Comparison of ENCODE assay signal across 8 mouse cellular contexts in genomic region chr8:20588268-20589177, GRCm38 (mm10). TPM values are rescaled to one million over a fixed set of nuclear protein-coding genes. Genes with fewer than 3 reads are reported as not detected.
DNase-seq lines count a peak whose midpoint lies in the region; ATAC-seq and TF ChIP-seq lines count a peak whose summit lies in the region.
"Not testable (repeated sequence)": the region's sequence is repeated elsewhere in the genome, so short reads cannot be mapped to it uniquely, and the experiment has no call there.

No protein-coding gene starts in this region.

- not testable (repeated sequence) for TF ChIP-seq EP300 in ES-Bruce4 (IDR thresholded peaks at IDR 0.05; ENCODE audit: insufficient read depth, low read depth, low read length)

- not testable (repeated sequence) for H3K9ac ChIP-seq in ES-Bruce4 (ENCODE audit: low read depth, poor library complexity, severe bottlenecking); forebrain, embryonic 15.5 days (replicated peaks); kidney, embryonic 14.5 days (ENCODE audit: low read depth, low read length); liver, embryonic 13.5 days; midbrain, embryonic 14.5 days (replicated peaks; ENCODE audit: low read length); stomach, embryonic 14.5 days (replicated peaks; ENCODE audit: low read depth, low read length)

- not testable (repeated sequence) for H3K4me3 ChIP-seq in ES-Bruce4 (ENCODE audit: low read depth, low read length); forebrain, embryonic 15.5 days; kidney, embryonic 14.5 days (ENCODE audit: low read length); liver, embryonic 13.5 days (replicated peaks); midbrain, embryonic 14.5 days (replicated peaks; ENCODE audit: low read depth, low read length); stomach, embryonic 14.5 days (ENCODE audit: low read depth, low read length)

- not testable (repeated sequence) for H3K4me1 ChIP-seq in ES-Bruce4 (ENCODE audit: control insufficient read depth, insufficient read depth, low read length); forebrain, embryonic 15.5 days; kidney, embryonic 14.5 days (ENCODE audit: control insufficient read depth, insufficient read depth, low read length); liver, embryonic 13.5 days (replicated peaks); midbrain, embryonic 14.5 days (ENCODE audit: control insufficient read depth, insufficient read depth, low read length); stomach, embryonic 14.5 days (ENCODE audit: control insufficient read depth, insufficient read depth, low read length)

- H3K36me3 ChIP-seq in ES-Bruce4 (ENCODE audit: control insufficient read depth, insufficient read depth, low read length, poor library complexity, severe bottlenecking); forebrain, embryonic 15.5 days; kidney, embryonic 14.5 days (ENCODE audit: control insufficient read depth, insufficient read depth, low read length); liver, embryonic 13.5 days; midbrain, embryonic 14.5 days (ENCODE audit: control insufficient read depth, insufficient read depth, low read length); stomach, embryonic 14.5 days (ENCODE audit: control insufficient read depth, insufficient read depth, low read length): not testable (repeated sequence)

- peak; percentile 2 to 7 for DNase-seq in heart, postnatal 36 days
- DNase-seq in liver, embryonic 13.5 days: not testable (repeated sequence)
- DNase-seq in midbrain, embryonic 14.5 days: peak; percentile 1

- not testable (repeated sequence) for TF ChIP-seq POLR2A in ES-Bruce4 (IDR thresholded peaks at IDR 0.05; ENCODE audit: insufficient read depth, low read length)

- H3K4me2 ChIP-seq in forebrain, embryonic 15.5 days (replicated peaks); kidney, embryonic 14.5 days (replicated peaks; ENCODE audit: low read depth, low read length); midbrain, embryonic 14.5 days (ENCODE audit: low read length); stomach, embryonic 14.5 days (replicated peaks; ENCODE audit: low read depth, low read length): not testable (repeated sequence)
- 0 out of 2 replicates have a peak overlapping the region, but pooled peaks have one; percentile 11 for H3K4me2 ChIP-seq in liver, embryonic 13.5 days

- intact Hi-C loops in heart, postnatal 36 days (cut with DNase I): not testable (repeated sequence)

- ATAC-seq in common myeloid progenitor, adult 5-6 weeks (replicated peaks; ENCODE audit: low read depth, poor library complexity, severe bottlenecking): peak; percentile 66; the same call in 1 of the 2 replicates
- peak; percentile 91 for ATAC-seq in forebrain, embryonic 15.5 days (replicated peaks)
- ATAC-seq in kidney, embryonic 14.5 days (ENCODE audit: low FRiP score, low TSS enrichment): peak; percentile 78
- ATAC-seq in liver, embryonic 13.5 days (ENCODE audit: low read depth): peak; percentile 59
- peak; percentile 83 for ATAC-seq in midbrain, embryonic 14.5 days (ENCODE audit: low FRiP score, low TSS enrichment)
- ATAC-seq in stomach, embryonic 14.5 days (ENCODE audit: insufficient number of reproducible peaks, insufficient read depth, low FRiP score, low read depth): peak; percentile 63; the same call in 1 of the 2 replicates

- not testable (repeated sequence) for TF ChIP-seq CTCF in ES-Bruce4 (IDR thresholded peaks at IDR 0.05; ENCODE audit: low read depth, low read length)

- not testable (repeated sequence) for H3K27me3 ChIP-seq in ES-Bruce4 (ENCODE audit: control insufficient read depth, insufficient read depth, low read length, poor library complexity, severe bottlenecking); forebrain, embryonic 15.5 days; kidney, embryonic 14.5 days (ENCODE audit: control insufficient read depth, insufficient read depth, low read length); liver, embryonic 13.5 days; midbrain, embryonic 14.5 days (ENCODE audit: control insufficient read depth, insufficient read depth, low read length); stomach, embryonic 14.5 days (ENCODE audit: control insufficient read depth, insufficient read depth, low read length)

- 0 out of 2 replicates have a peak overlapping the region, but pooled peaks have one; percentile 20 for H3K27ac ChIP-seq in ES-Bruce4 (ENCODE audit: insufficient read depth, low read length)
- not testable (repeated sequence) for H3K27ac ChIP-seq in forebrain, embryonic 15.5 days (replicated peaks); kidney, embryonic 14.5 days (ENCODE audit: low read depth, low read length); liver, embryonic 13.5 days; midbrain, embryonic 14.5 days (replicated peaks; ENCODE audit: low read depth, low read length); stomach, embryonic 14.5 days (ENCODE audit: low read length)

- not testable (repeated sequence) for H3K9me3 ChIP-seq in ES-Bruce4 (replicated peaks; ENCODE audit: control insufficient read depth, insufficient read depth, low read length, poor library complexity, severe bottlenecking); forebrain, embryonic 15.5 days; kidney, embryonic 14.5 days (ENCODE audit: control insufficient read depth, low read length); liver, embryonic 13.5 days (replicated peaks); midbrain, embryonic 14.5 days (ENCODE audit: control insufficient read depth, low read length); stomach, embryonic 14.5 days (ENCODE audit: control insufficient read depth, low read depth, low read length)

- WGBS in forebrain, embryonic 15.5 days: 22% methylated on average over 10 of the region's 12 CpGs
- 26% methylated on average over 4 of the region's 12 CpGs for WGBS in kidney, embryonic 14.5 days
- 16% methylated on average over 9 of the region's 12 CpGs for WGBS in liver, embryonic 13.5 days (ENCODE audit: insufficient replicate concordance)
- 22% methylated on average over 5 of the region's 12 CpGs for WGBS in midbrain, embryonic 14.5 days
- WGBS in stomach, embryonic 14.5 days: 25% methylated on average over 3 of the region's 12 CpGs

RNA-seq across cellular contexts. Expression of gene Gm21119, which starts 26.2 kb away (rescaled TPM):
- 0.75 TPM in 1 of 2 replicates, not detected in the other for polyA plus RNA-seq in ES-Bruce4 (2011; ENCODE audit: insufficient read depth, insufficient read length, low read depth, missing spikeins)
- not detected in 2 replicates for total RNA-seq in common myeloid progenitor, adult 5-6 weeks (2017)
- polyA plus RNA-seq in forebrain, embryonic 15.5 days (2015; fragmentation: Nextera tagmentation; extraction: Ambion mirVana): 0.19 TPM in 1 of 2 replicates, not detected in the other
- total RNA-seq in heart, postnatal 36 days (2021): under 1 TPM in 1 of 2 experiments, not detected in 1; 0.54 TPM
- polyA plus RNA-seq in kidney, embryonic 14.5 days (2014; fragmentation: Nextera tagmentation; extraction: Ambion mirVana): 0.10 TPM in 1 of 2 replicates, not detected in the other
- not detected in 2 replicates for polyA plus RNA-seq in liver, embryonic 13.5 days (2015; fragmentation: Nextera tagmentation; extraction: Ambion mirVana)
- polyA plus RNA-seq in midbrain, embryonic 14.5 days (2014; fragmentation: Nextera tagmentation; extraction: Ambion mirVana): 0.12 TPM in 1 of 2 replicates, not detected in the other
- 0.34 TPM in 1 of 2 replicates, not detected in the other for polyA plus RNA-seq in stomach, embryonic 14.5 days (2014; fragmentation: Nextera tagmentation; extraction: Ambion mirVana)
